Mouse (Mus musculus) lung, postnatal 0 days (tissue): ENCODE data around the gene Rnft2.

Experiments used
- CTCF ChIP-seq: IDR thresholded peaks from 2 replicates; pipeline ENCODE4 v1.5.1; 2016; ENCODE audit warnings: antibody characterized with exemption, mild to moderate bottlenecking
- EP300 ChIP-seq: IDR thresholded peaks from 2 replicates; pipeline ENCODE4 v1.6.1; 2016; ENCODE audit warnings: antibody characterized with exemption, mild to moderate bottlenecking, control low read depth

- TF ChIP-seq CTCF (no peak), EP300 (no peak)
Measured at GRCm38 (mm10) chr5:118199670-118200069, 45.2 kb downstream of the Rnft2 start.
